Mouse (Mus musculus) stomach, embryonic 14.5 days (tissue): ENCODE measurements around the gene Lrrc55. TPM values are rescaled to one million over a fixed set of nuclear protein-coding genes. Genes with fewer than 3 reads are reported as not detected.
A peak's percentile ranks its signal among the peaks of the same experiment; 100 is the strongest.
"Not testable (repeated sequence)": the region's sequence is repeated elsewhere in the genome, so short reads cannot be mapped to it uniquely, and the experiment has no call there.

Source experiments
- ATAC-seq: fragments of 200-750 bp; cut with Nextera tagmentation; 2 replicates; pipeline ENCODE4 v1.8.0; 2017; ENCODE audit warnings: low read depth, moderate TSS enrichment; ENCODE audit not compliant: insufficient number of reproducible peaks, insufficient read depth, low FRiP score
- H3K27ac ChIP-seq: fragments of 300-500 bp; sonication (generic); 2 replicates; pipeline ENCODE4 v1.5.1; 2014; ENCODE audit warnings: mild to moderate bottlenecking, low read length, moderate library complexity, mixed read lengths
- H3K27me3 ChIP-seq: fragments of 300-500 bp; sonication (generic); 2 replicates; pipeline ENCODE4 v1.6.1; 2014; ENCODE audit warnings: low read length, control low read depth, mixed read lengths; ENCODE audit not compliant: control insufficient read depth, insufficient read depth
- H3K36me3 ChIP-seq: fragments of 300-500 bp; sonication (generic); 2 replicates; pipeline ENCODE4 v1.6.1; 2014; ENCODE audit warnings: mild to moderate bottlenecking, control low read depth, low read length, moderate library complexity, mixed read lengths; ENCODE audit not compliant: control insufficient read depth, insufficient read depth
- H3K4me1 ChIP-seq: fragments of 300-500 bp; sonication (generic); 2 replicates; pipeline ENCODE4 v1.6.1; 2014; ENCODE audit warnings: low read length, control low read depth, mixed read lengths; ENCODE audit not compliant: control insufficient read depth, insufficient read depth
- H3K4me2 ChIP-seq: fragments of 300-500 bp; sonication (generic); replicated peaks from 2 replicates; pipeline ENCODE4 v1.6.1; 2014; ENCODE audit warnings: low read depth, low read length, control low read depth
- H3K4me3 ChIP-seq: fragments of 300-500 bp; sonication (generic); 2 replicates; pipeline ENCODE4 v1.5.1; 2014; ENCODE audit warnings: low read depth, low read length, control low read depth
- H3K9ac ChIP-seq: fragments of 300-500 bp; sonication (generic); replicated peaks from 2 replicates; pipeline ENCODE4 v1.6.1; 2014; ENCODE audit warnings: low read depth, mild to moderate bottlenecking, control low read depth, low read length, moderate library complexity, mixed read lengths
- H3K9me3 ChIP-seq: fragments of 300-500 bp; sonication (generic); 2 replicates; pipeline ENCODE4 v1.6.1; 2016; ENCODE audit warnings: low read depth, low read length, control low read depth; ENCODE audit not compliant: control insufficient read depth
- WGBS: fragments of 180-500 bp; shearing (Covaris S2); extraction: QIAGEN DNeasy Blood & Tissue Kit; methylation state at CpG from one replicate; pipeline ENCODE4 v1.1.7; 2014; 5-methylcytosine and 5-hydroxymethylcytosine counted together
- polyA plus RNA-seq: library from polyadenylated mRNA; unstranded; fragments of >200 nt; fragmentation: Nextera tagmentation; extraction: Ambion mirVana; gene quantifications from 2 replicates; pipeline ENCODE4 v1.2.1, GENCODE M21; 2014

Lrrc55 gene
- 2.7 and 3.0 TPM in 2 replicates for polyA plus RNA-seq

GRCm38 (mm10) chr2:85196901-85197300 is at the start of gene Lrrc55:
Lrrc55 (minus strand) TSS chr2:85197197.
- 80% methylated on average over 1 of the region's 1 CpGs for WGBS
- no peaks in the 10 kb centered on the region for H3K9me3 ChIP-seq
- H3K4me1 ChIP-seq: no peaks in the 10 kb centered on the region; the same call in 1 of the 2 replicates
- peak within 1 kb of the TSS; percentile 40 for H3K4me2 ChIP-seq
- H3K27me3 ChIP-seq: no peaks in the 10 kb centered on the region
- no peak for ATAC-seq
- H3K27ac ChIP-seq: no peak within 1 kb of the TSS
- 0 out of 2 replicates have a peak within 1 kb of the TSS, but pooled peaks have one; percentile 3 for H3K4me3 ChIP-seq
- H3K9ac ChIP-seq: no peak within 1 kb of the TSS
- H3K36me3 ChIP-seq: no peaks in the 10 kb centered on the region

DNA sequence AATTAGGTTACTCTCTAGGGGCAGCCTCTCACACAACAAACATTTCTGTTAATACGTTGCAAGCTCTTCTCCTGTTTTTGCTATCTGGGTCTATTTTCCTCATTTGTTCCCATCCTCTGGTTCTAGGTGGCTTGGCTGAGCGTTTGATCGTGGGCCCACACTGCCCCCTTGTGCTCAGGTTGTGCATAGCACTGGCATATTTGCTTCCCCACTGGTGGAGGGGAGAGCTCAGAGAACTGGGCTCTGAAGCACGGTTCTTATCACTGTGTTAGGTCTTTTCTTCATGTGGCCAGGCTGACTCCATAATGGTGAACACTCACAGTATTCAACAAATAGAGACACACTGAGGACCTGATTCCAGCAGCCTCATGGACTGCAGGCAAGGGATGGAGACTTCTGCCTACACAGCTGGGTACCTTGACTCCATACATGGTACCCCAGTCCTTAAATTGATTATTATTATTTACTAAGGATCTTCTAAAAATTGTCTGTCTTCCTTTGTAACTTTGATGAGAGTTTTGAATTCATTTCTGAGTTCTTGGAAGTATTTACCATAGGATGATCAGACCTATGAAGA is 49.6 kb upstream of the Lrrc55 start:
- H3K4me1 ChIP-seq: no peaks in the 10 kb centered on the region
- H3K9ac ChIP-seq: no peak overlapping the region
- no peak overlapping the region for H3K4me3 ChIP-seq
- no peak overlapping the region for H3K27ac ChIP-seq
- peak; percentile 67; the same call in 1 of the 2 replicates for ATAC-seq
- no peaks in the 10 kb centered on the region for H3K27me3 ChIP-seq
- no peaks in the 10 kb centered on the region for H3K9me3 ChIP-seq
- H3K36me3 ChIP-seq: no peaks in the 10 kb centered on the region
- H3K4me2 ChIP-seq: no peak overlapping the region
- 3% methylated on average over 4 of the region's 4 CpGs for WGBS

GRCm38 (mm10) chr2:85245737-85246136 is 48.7 kb upstream of the Lrrc55 start:
- Histone ChIP-seq H3K27ac (no peak overlapping the region), H3K27me3 (no peaks in the 10 kb centered on the region), H3K4me3 (no peak overlapping the region), H3K9ac (no peak overlapping the region), H3K4me2 (no peak overlapping the region), H3K9me3 (no peaks in the 10 kb centered on the region), H3K36me3 (no peaks in the 10 kb centered on the region), H3K4me1 (no peaks in the 10 kb centered on the region)
- 72% methylated on average over 5 of the region's 5 CpGs for WGBS
- ATAC-seq: no peak

GRCm38 (mm10) chr2:85238068-85238667 is 41.2 kb upstream of the Lrrc55 start:
- H3K36me3 ChIP-seq: no peaks in the 10 kb centered on the region
- no peaks in the 10 kb centered on the region for H3K9me3 ChIP-seq
- H3K27me3 ChIP-seq: no peaks in the 10 kb centered on the region
- H3K4me3 ChIP-seq: no peak overlapping the region
- H3K4me1 ChIP-seq: no peaks in the 10 kb centered on the region
- ATAC-seq: no peak
- H3K4me2 ChIP-seq: no peak overlapping the region
- no peak overlapping the region for H3K27ac ChIP-seq
- WGBS: 30% methylated on average over 4 of the region's 4 CpGs
- H3K9ac ChIP-seq: no peak overlapping the region

DNA sequence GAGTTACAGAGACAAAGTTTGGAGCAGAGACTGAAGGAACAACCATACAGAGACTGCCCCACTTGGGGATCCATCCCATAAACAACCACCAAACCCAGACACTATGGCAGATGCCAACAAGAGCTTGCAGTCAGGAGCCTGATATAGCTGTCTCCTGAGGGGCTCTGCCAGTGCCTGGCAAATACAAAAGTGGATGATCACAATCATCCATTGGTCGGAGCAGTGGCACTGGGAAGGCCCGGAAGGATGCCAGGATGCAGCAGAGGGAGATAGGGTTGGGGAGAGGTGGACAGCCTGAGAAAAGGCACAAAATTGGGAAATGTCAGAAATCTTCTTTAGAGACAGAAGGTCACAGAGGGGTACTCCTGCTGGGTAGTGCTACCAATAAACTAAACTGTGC is 40.2 kb upstream of the Lrrc55 start:
- not testable (repeated sequence) for ATAC-seq

GRCm38 (mm10) chr2:85230771-85231511 is 33.9 kb upstream of the Lrrc55 start:
- Histone ChIP-seq H3K4me1 (no peaks in the 10 kb centered on the region), H3K36me3 (no peaks in the 10 kb centered on the region), H3K4me3 (no peak overlapping the region), H3K4me2 (no peak overlapping the region), H3K9me3 (no peaks in the 10 kb centered on the region), H3K9ac (no peak overlapping the region), H3K27ac (no peak overlapping the region), H3K27me3 (no peaks in the 10 kb centered on the region)
- no peak for ATAC-seq
- 73% methylated on average over 4 of the region's 4 CpGs for WGBS

More for the DNA sequence above, 40.2 kb upstream of the Lrrc55 start:
- H3K27me3 ChIP-seq, H3K27ac ChIP-seq, H3K9ac ChIP-seq, H3K4me2 ChIP-seq, H3K4me1 ChIP-seq, H3K4me3 ChIP-seq, H3K9me3 ChIP-seq, H3K36me3 ChIP-seq: not testable (repeated sequence)
- 92% methylated on average over 2 of the region's 2 CpGs for WGBS

- no peaks in the 10 kb centered on the region for H3K4me1 ChIP-seq
- ATAC-seq: no peak
- no peaks in the 10 kb centered on the region for H3K9me3 ChIP-seq
- H3K4me3 ChIP-seq: no peak overlapping the region
- WGBS: 57% methylated on average over 3 of the region's 3 CpGs
- H3K27me3 ChIP-seq: no peaks in the 10 kb centered on the region
- no peak overlapping the region for H3K27ac ChIP-seq
- no peak overlapping the region for H3K4me2 ChIP-seq
- H3K36me3 ChIP-seq: no peaks in the 10 kb centered on the region
- H3K9ac ChIP-seq: no peak overlapping the region
Observed at GRCm38 (mm10) chr2:85229606-85230005, 32.6 kb upstream of the Lrrc55 start.

DNA sequence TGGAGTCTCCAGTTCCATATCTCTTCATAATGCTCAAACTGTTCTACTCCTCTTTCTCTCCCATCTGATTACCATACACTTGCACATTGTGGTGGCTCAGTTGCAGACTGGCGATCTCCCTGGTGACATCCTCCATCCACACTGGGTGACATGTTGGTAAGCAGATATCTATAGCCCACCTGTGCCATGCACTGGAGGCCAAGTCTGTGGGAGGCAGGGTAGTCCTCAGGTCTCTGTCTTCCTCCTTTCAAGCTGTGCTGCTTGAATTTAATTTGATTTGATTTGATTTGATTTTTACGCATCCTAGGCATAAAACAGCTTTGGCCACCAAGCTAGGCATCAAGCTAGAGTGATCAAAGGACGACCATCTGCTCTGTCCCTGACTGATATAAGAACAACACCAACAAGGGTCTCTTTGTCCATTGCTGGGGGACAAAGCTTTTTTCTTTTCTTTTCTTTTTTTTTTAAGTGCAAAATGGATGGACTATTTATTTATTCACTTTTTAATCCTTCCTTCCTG is 30.9 kb upstream of the Lrrc55 start:
- Histone ChIP-seq H3K4me1 (no peaks in the 10 kb centered on the region), H3K27ac (no peak overlapping the region), H3K4me3 (no peak overlapping the region), H3K9ac (no peak overlapping the region), H3K9me3 (no peaks in the 10 kb centered on the region), H3K27me3 (no peaks in the 10 kb centered on the region), H3K36me3 (no peaks in the 10 kb centered on the region), H3K4me2 (no peak overlapping the region)
- no peak for ATAC-seq
- 85% methylated on average over 3 of the region's 3 CpGs for WGBS
